ENCODE assay signal across 13 mouse cellular contexts in genomic region chr11:45174811-45175798, GRCm38 (mm10).
A peak's percentile ranks its signal among the peaks of the same experiment; 100 is the strongest.
DNase-seq lines count a peak whose midpoint lies in the region; ATAC-seq and TF ChIP-seq lines count a peak whose summit lies in the region.
"Had no signal": no experiment of that assay in that cellular context is flagged by ENCODE, and none has a peak within 500 bp of the region (broad histone marks: within the 10 kb centered on the region; RNA-seq: fewer than 3 reads in every experiment).

No protein-coding gene starts in this region.

- DNase-seq in liver, postnatal 0 days, result no peak
- DNase-seq in forelimb bud, embryonic 11.5 days (ENCODE audit: low read depth, low spot score), result peak; percentile 21
- peak; percentile 41 for DNase-seq in kidney, postnatal 0 days (ENCODE audit: low spot score)
- DNase-seq in lung, postnatal 4 days, result peak; percentile 19 to 28
- DNase-seq in cerebellum, adult 9-11 months, result no peak
- no peak for DNase-seq in layer of hippocampus, adult 11-12 months (ENCODE audit: low spot score)
- DNase-seq: liver, embryonic 13.5 days; right cerebral cortex, postnatal 14 days had no signal

- H3K27me3 ChIP-seq in liver, postnatal 0 days (ENCODE audit: insufficient read depth, low read length), result no peaks in the 10 kb centered on the region
- no peaks in the 10 kb centered on the region for H3K27me3 ChIP-seq in liver, embryonic 12.5 days (replicated peaks)
- no peaks in the 10 kb centered on the region for H3K27me3 ChIP-seq in kidney, postnatal 0 days (ENCODE audit: insufficient read depth, low read length)
- H3K27me3 ChIP-seq: heart, embryonic 15.5 days; liver, embryonic 13.5 days had no signal

- WGBS in liver, postnatal 0 days (ENCODE audit: insufficient replicate concordance), result 64% methylated on average over 10 of the region's 10 CpGs
- 64% methylated on average over 10 of the region's 10 CpGs for WGBS in liver, embryonic 12.5 days (ENCODE audit: insufficient replicate concordance)
- 60% methylated on average over 10 of the region's 10 CpGs for WGBS in kidney, postnatal 0 days

- no peak for TF ChIP-seq CTCF in liver, postnatal 0 days (IDR thresholded peaks at IDR 0.05; ENCODE audit: low read depth)
- TF ChIP-seq CTCF in kidney, postnatal 0 days (IDR thresholded peaks at IDR 0.05; ENCODE audit: low read depth), result no peak

- H3K9ac ChIP-seq in liver, postnatal 0 days (replicated peaks), result no peak overlapping the region
- H3K9ac ChIP-seq in liver, embryonic 12.5 days, result no peak overlapping the region
- H3K9ac ChIP-seq in kidney, postnatal 0 days (ENCODE audit: low read depth, low read length), result no peak overlapping the region
- H3K9ac ChIP-seq: heart, embryonic 15.5 days; liver, embryonic 13.5 days had no signal

- H3K27ac ChIP-seq in liver, postnatal 0 days (ENCODE audit: low read depth), result peak overlapping the region; percentile 61
- no peak overlapping the region for H3K27ac ChIP-seq in liver, embryonic 12.5 days
- no peak overlapping the region for H3K27ac ChIP-seq in kidney, postnatal 0 days
- H3K27ac ChIP-seq: heart, embryonic 15.5 days; layer of hippocampus, adult 2 months; liver, embryonic 13.5 days had no signal

- no peak overlapping the region for H3K4me2 ChIP-seq in liver, postnatal 0 days (ENCODE audit: low read depth, low read length)
- no peak overlapping the region for H3K4me2 ChIP-seq in liver, embryonic 12.5 days
- H3K4me2 ChIP-seq in kidney, postnatal 0 days (ENCODE audit: low read length), result peak overlapping the region; percentile 19; the same call in 1 of the 2 replicates
- H3K4me2 ChIP-seq: heart, embryonic 15.5 days; liver, embryonic 13.5 days had no signal

- H3K9me3 ChIP-seq in liver, postnatal 0 days (ENCODE audit: low read length), result no peaks in the 10 kb centered on the region
- H3K9me3 ChIP-seq in liver, embryonic 12.5 days (replicated peaks), result no peaks in the 10 kb centered on the region
- H3K9me3 ChIP-seq in kidney, postnatal 0 days (replicated peaks; ENCODE audit: low read length), result no peaks in the 10 kb centered on the region
- H3K9me3 ChIP-seq: G1E; heart, embryonic 15.5 days; liver, embryonic 13.5 days had no signal

- TF ChIP-seq EP300 in liver, postnatal 0 days (IDR thresholded peaks at IDR 0.05; ENCODE audit: low read depth), result no peak

- H3K36me3 ChIP-seq in liver, postnatal 0 days (replicated peaks; ENCODE audit: insufficient read depth, low read length), result no peaks in the 10 kb centered on the region
- H3K36me3 ChIP-seq in liver, embryonic 12.5 days, result no peaks in the 10 kb centered on the region
- H3K36me3 ChIP-seq in kidney, postnatal 0 days (ENCODE audit: insufficient read depth, low read length), result no peaks in the 10 kb centered on the region
- H3K36me3 ChIP-seq: G1E; heart, embryonic 15.5 days; liver, embryonic 13.5 days had no signal

- no peak overlapping the region for H3K4me3 ChIP-seq in liver, postnatal 0 days (ENCODE audit: low read depth, low read length)
- no peak overlapping the region for H3K4me3 ChIP-seq in liver, embryonic 12.5 days
- no peak overlapping the region for H3K4me3 ChIP-seq in kidney, postnatal 0 days (replicated peaks; ENCODE audit: low read depth, low read length)
- H3K4me3 ChIP-seq: heart, embryonic 15.5 days; layer of hippocampus, adult 2 months; liver, embryonic 13.5 days had no signal

- ATAC-seq in liver, postnatal 0 days, result peak; percentile 71
- ATAC-seq in liver, embryonic 12.5 days, result no peak
- ATAC-seq in kidney, postnatal 0 days (replicated peaks; ENCODE audit: low FRiP score, low read depth), result no peak
- ATAC-seq in erythroblast, adult 5-6 weeks (replicated peaks; ENCODE audit: low FRiP score, poor library complexity, severe bottlenecking), result no peak

- no peaks in the 10 kb centered on the region; the same call in 1 of the 2 replicates for H3K4me1 ChIP-seq in liver, postnatal 0 days (ENCODE audit: insufficient read depth)
- H3K4me1 ChIP-seq in liver, embryonic 12.5 days, result no peaks in the 10 kb centered on the region
- no peaks in the 10 kb centered on the region for H3K4me1 ChIP-seq in kidney, postnatal 0 days (replicated peaks; ENCODE audit: insufficient read depth, low read length)
- H3K4me1 ChIP-seq: heart, embryonic 15.5 days; liver, embryonic 13.5 days had no signal

Comparison
In these comparisons a context has a peak if more than half of its experiments do, and no peak if none do; other contexts are left out.
1. DNase-seq: peak in forelimb bud, embryonic 11.5 days (single experiment), kidney, postnatal 0 days (single experiment) and lung, postnatal 4 days (2 of 2); none in liver, postnatal 0 days (single experiment), cerebellum, adult 9-11 months (single experiment) and layer of hippocampus, adult 11-12 months (single experiment).